Mouse (Mus musculus) lung, adult 18-20 months (tissue): ENCODE data around the gene Olfr1134.
"Not testable (repeated sequence)": the region's sequence is repeated elsewhere in the genome, so short reads cannot be mapped to it uniquely, and the experiment has no call there.

Source experiments
- DNase-seq, 2 experiments: peaks; one replicate each; pipeline ENCODE4 v3.0.0; 2022; ENCODE audit warnings: mixed read lengths in 2 of 2

The Olfr1134 gene

GRCm38 (mm10) chr2:87658360-87658759, at the start of gene Olfr1134:
Gene Olfr1134, minus strand, starts transcription at chr2:87658460.
- no peak for DNase-seq

DNA sequence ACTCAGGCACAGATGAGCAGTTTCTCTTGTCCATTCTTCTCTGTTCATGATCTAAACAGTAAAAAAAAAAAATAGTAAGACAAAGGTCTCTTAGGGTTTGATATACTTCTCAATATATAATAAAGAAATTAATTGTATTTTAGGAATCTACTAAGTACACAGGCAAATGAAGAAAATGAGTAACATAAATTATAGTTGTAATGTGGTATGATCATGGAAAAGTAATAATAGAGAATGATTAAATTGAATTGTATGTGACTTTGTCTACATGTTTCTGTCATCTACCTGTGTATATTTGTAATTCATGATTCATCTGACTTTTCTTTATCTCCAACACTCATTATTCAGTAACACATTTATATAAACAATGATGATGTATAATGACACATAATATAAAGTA, 35.6 kb upstream of the Olfr1134 start, which contains the start of gene Olfr1136:
Olfr1136 (minus strand) TSS at position 101 of the 400 bp plus-strand sequence.
- no peak for DNase-seq

DNA sequence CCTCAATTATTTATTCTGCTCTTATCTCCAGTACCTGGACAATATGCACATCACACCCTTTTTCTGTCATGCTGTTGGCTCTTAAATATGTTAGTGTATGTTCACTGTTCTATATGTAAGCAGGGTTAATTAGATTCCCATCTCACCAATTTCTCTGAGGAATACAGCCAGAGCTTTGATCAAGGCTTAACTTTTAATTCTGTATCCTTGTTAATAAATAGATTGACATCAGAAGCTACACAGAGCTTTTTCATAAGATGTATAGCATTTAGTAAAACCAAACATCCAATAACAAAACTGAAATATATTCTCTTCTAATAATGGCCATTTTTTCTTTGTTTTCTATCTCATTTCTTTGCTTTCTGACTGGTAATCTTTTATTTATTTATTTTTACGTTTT, 15.3 kb upstream of the Olfr1134 start, which contains the start of gene Olfr1135:
Olfr1135 (minus strand) TSS at position 101 of the 400 bp plus-strand sequence.
- no peak for DNase-seq

- DNase-seq: no peak
Observed at GRCm38 (mm10) chr2:87647274-87647673, 11.0 kb downstream of the Olfr1134 start, which contains the start of gene Olfr1133. Gene Olfr1133, minus strand, starts transcription at chr2:87647374.

- no peak for DNase-seq
Observed at GRCm38 (mm10) chr2:87642441-87642840, 15.8 kb downstream of the Olfr1134 start.

GRCm38 (mm10) chr2:87637435-87637834, 20.8 kb downstream of the Olfr1134 start, which contains the start of gene Olfr1132:
Gene Olfr1132, minus strand, starts transcription at chr2:87637535.
- no peak for DNase-seq

DNA sequence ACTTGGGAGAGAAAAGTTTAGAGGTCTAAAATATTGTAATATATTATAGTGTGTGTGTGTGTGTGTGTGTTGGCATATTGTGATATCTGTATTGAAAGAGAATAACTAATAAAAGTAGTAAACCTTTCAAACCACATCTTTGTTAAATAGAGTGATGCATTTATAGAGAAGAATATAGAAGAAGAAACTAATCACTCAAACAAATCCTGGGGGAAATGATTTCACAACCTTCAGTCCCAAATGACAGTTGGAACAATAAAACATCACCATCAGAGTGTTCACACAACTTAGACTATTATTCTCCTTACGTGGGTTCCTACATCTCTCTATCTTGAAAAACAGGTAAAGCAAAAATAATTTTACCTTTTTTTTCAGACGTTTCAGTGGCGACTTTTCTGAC, 31.5 kb downstream of the Olfr1134 start, which contains the start of gene Olfr1131:
Olfr1131 (plus strand) TSS at position 301 of the 400 bp plus-strand sequence.
- no peak for DNase-seq

DNA sequence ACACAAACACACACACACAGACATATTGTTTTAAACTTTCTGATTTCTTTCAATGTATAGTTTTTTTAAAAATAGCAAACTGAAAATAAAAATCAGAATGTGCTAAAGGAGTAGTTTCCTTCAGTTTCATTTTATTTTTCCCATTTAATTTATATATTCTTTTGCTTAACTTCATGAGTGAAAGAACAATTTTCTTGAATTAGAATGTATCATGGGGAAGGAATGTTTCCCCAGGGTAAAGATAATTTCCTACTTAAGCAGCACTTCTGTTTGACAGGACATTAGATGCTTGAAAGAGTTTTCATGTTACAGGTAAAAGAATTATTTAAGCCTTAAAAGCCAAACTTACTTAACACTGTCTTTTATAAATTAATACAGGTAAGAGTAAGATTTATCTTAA, 52.3 kb downstream of the Olfr1134 start, which contains the start of gene Olfr1130:
Olfr1130 (plus strand) TSS at position 301 of the 400 bp plus-strand sequence.
- DNase-seq: not testable (repeated sequence)
